Mouse (Mus musculus): Measurements from ENCODE around the gene Atp1a1.
A peak's percentile ranks its signal among the peaks of the same experiment; 100 is the strongest.

Gene Atp1a1

GRCm38 (mm10) chr3:101611012-101611812 is 6.7 kb upstream of the Atp1a1 start:
- no peak for DNase-seq

GRCm38 (mm10) chr3:101609302-101609701 is 4.8 kb upstream of the Atp1a1 start:
- no peak for DNase-seq

- no peak for DNase-seq
These were observed 2.5 kb upstream of the Atp1a1 start for GRCm38 (mm10) chr3:101606861-101607455.

GRCm38 (mm10) chr3:101605721-101606120 is 1.2 kb upstream of the Atp1a1 start:
- DNase-seq = no peak

- DNase-seq = no peak
These were observed 807 bp upstream of the Atp1a1 start for GRCm38 (mm10) chr3:101605291-101605690.

- peak; percentile 88 for DNase-seq
These were observed 579 bp downstream of the Atp1a1 start for GRCm38 (mm10) chr3:101603661-101604549.

GRCm38 (mm10) chr3:101603194-101603593 is 1.3 kb downstream of the Atp1a1 start:
- no peak for DNase-seq

GRCm38 (mm10) chr3:101602511-101603055 is 1.9 kb downstream of the Atp1a1 start:
- DNase-seq = no peak

- no peak for DNase-seq
These were observed 2.8 kb downstream of the Atp1a1 start for GRCm38 (mm10) chr3:101601687-101602086.

- DNase-seq = no peak
These were observed 3.4 kb downstream of the Atp1a1 start for GRCm38 (mm10) chr3:101601003-101601525.

- no peak for DNase-seq
These were observed 4.4 kb downstream of the Atp1a1 start for GRCm38 (mm10) chr3:101599920-101600741.

- no peak for DNase-seq
These were observed 5.1 kb downstream of the Atp1a1 start for GRCm38 (mm10) chr3:101599191-101599919.

- DNase-seq = no peak
These were observed 6.1 kb downstream of the Atp1a1 start for GRCm38 (mm10) chr3:101598231-101598905.

GRCm38 (mm10) chr3:101597317-101598096 is 7.0 kb downstream of the Atp1a1 start:
- no peak for DNase-seq

GRCm38 (mm10) chr3:101596686-101597085 is 7.8 kb downstream of the Atp1a1 start:
- no peak for DNase-seq

- DNase-seq = no peak
These were observed 8.4 kb downstream of the Atp1a1 start for GRCm38 (mm10) chr3:101595866-101596630.

- no peak for DNase-seq
These were observed 9.5 kb downstream of the Atp1a1 start for GRCm38 (mm10) chr3:101594982-101595381.

- DNase-seq = no peak
These were observed 11.2 kb downstream of the Atp1a1 start for GRCm38 (mm10) chr3:101593266-101593651.
